Mouse (Mus musculus) MEL (cell line): Measurements from ENCODE around the gene Stap1. TPM values are rescaled to one million over a fixed set of nuclear protein-coding genes. Genes with fewer than 3 reads are reported as not detected.

ENCODE experiments used
- DNase-seq: peaks from one replicate; pipeline ENCODE4 v3.0.0; 2011; ENCODE audit warnings: low read depth, low spot score
- H3K27ac ChIP-seq: 2 replicates; pipeline ENCODE4 v1.5.1; 2012; ENCODE audit warnings: low read depth, mild to moderate bottlenecking, control low read depth, low read length, moderate library complexity; ENCODE audit not compliant: control insufficient read depth
- H3K27me3 ChIP-seq, 2 experiments: fragments of 150-350 bp in 1 of 2; sonication (generic) in 1 of 2; 2 replicates each; pipeline ENCODE4 v1.6.1; 2012; ENCODE audit warnings: low read length in 2 of 2, mild to moderate bottlenecking in 2 of 2, improper control_type of control experiment in 1 of 2, moderate library complexity in 1 of 2; ENCODE audit not compliant: insufficient read depth in 2 of 2, control insufficient read depth in 1 of 2
- H3K36me3 ChIP-seq, 2 experiments: 2 replicates each; pipeline ENCODE4 v1.6.1; 2012 to 2014; ENCODE audit warnings: low read length in 2 of 2, improper control_type of control experiment in 1 of 2, inconsistent platforms in 1 of 2, mild to moderate bottlenecking in 1 of 2; ENCODE audit not compliant: insufficient read depth in 2 of 2, control insufficient read depth in 1 of 2
- H3K4me1 ChIP-seq, 2 experiments: fragments of 150-350 bp in 1 of 2; sonication (generic) in 1 of 2; 2 replicates each; pipeline ENCODE4 v1.6.1; 2012; ENCODE audit warnings: low read length in 2 of 2, improper control_type of control experiment in 1 of 2, mild to moderate bottlenecking in 1 of 2; ENCODE audit not compliant: insufficient read depth in 2 of 2, control insufficient read depth in 1 of 2
- H3K4me3 ChIP-seq, 2 experiments: fragments of 150-350 bp in 1 of 2; sonication (generic) in 1 of 2; 2 replicates each; pipeline ENCODE4 v1.5.1; 2012; ENCODE audit warnings: low read depth in 2 of 2, low read length in 2 of 2, mild to moderate bottlenecking in 2 of 2, moderate library complexity in 2 of 2, control low read depth in 1 of 2, improper control_type of control experiment in 1 of 2; ENCODE audit not compliant: control insufficient read depth in 1 of 2, insufficient read depth in 1 of 2
- H3K79me2 ChIP-seq: 2 replicates; pipeline ENCODE4 v1.6.1; 2012; ENCODE audit warnings: mild to moderate bottlenecking, low read length, moderate library complexity; ENCODE audit not compliant: control insufficient read depth, poor library complexity, insufficient read depth
- H3K9ac ChIP-seq: 2 replicates; pipeline ENCODE4 v1.6.1; 2012; ENCODE audit warnings: low read depth, mild to moderate bottlenecking, control low read depth, low read length, moderate library complexity; ENCODE audit not compliant: control insufficient read depth, poor library complexity, severe bottlenecking
- H3K9me3 ChIP-seq: fragments of 150-350 bp; sonication (generic); replicated peaks from 2 replicates; pipeline ENCODE4 v1.6.1; 2012; ENCODE audit warnings: mild to moderate bottlenecking, low read length, improper control_type of control experiment, moderate library complexity; ENCODE audit not compliant: insufficient read depth
- BHLHE40 ChIP-seq: IDR thresholded peaks from 2 replicates; pipeline ENCODE4 v1.6.1; 2012; ENCODE audit warnings: low read depth, mild to moderate bottlenecking, inconsistent platforms, low read length, improper control_type of control experiment, borderline replicate concordance
- CHD1 ChIP-seq: IDR thresholded peaks from 2 replicates; pipeline ENCODE4 v1.6.1; 2012; ENCODE audit warnings: low read depth, mild to moderate bottlenecking, inconsistent platforms, low read length, improper control_type of control experiment
- ELF1 ChIP-seq: IDR thresholded peaks from 2 replicates; pipeline ENCODE4 v1.6.1; 2014; ENCODE audit warnings: low read depth, mild to moderate bottlenecking, inconsistent platforms, low read length, improper control_type of control experiment, moderate library complexity
- EP300 ChIP-seq, 2 experiments: IDR thresholded peaks; 2 replicates each; pipeline ENCODE4 v1.6.1; 2011; ENCODE audit warnings: improper control_type of control experiment in 2 of 2, low read length in 2 of 2, low read depth in 1 of 2, mild to moderate bottlenecking in 1 of 2
- GABPA ChIP-seq: IDR thresholded peaks from 2 replicates; pipeline ENCODE4 v1.6.1; 2012; ENCODE audit warnings: low read depth, mild to moderate bottlenecking, inconsistent platforms, low read length, improper control_type of control experiment, moderate library complexity
- JUND ChIP-seq: IDR thresholded peaks from 2 replicates; pipeline ENCODE4 v1.6.1; 2011; ENCODE audit warnings: low read depth, mild to moderate bottlenecking, improper control_type of control experiment, low read length
- KAT2A ChIP-seq: conservative IDR thresholded peaks from 2 replicates; pipeline ENCODE4 v1.6.1; 2012; ENCODE audit warnings: low read depth, low read length, improper control_type of control experiment, inconsistent platforms
- MAFK ChIP-seq: IDR thresholded peaks from 2 replicates; pipeline ENCODE4 v1.6.1; 2011; ENCODE audit warnings: low read depth, mild to moderate bottlenecking, low read length, improper control_type of control experiment, borderline replicate concordance
- MAZ ChIP-seq: IDR thresholded peaks from 2 replicates; pipeline ENCODE4 v1.6.1; 2012; ENCODE audit warnings: low read depth, mild to moderate bottlenecking, inconsistent platforms, low read length, improper control_type of control experiment
- NRF1 ChIP-seq: IDR thresholded peaks from 2 replicates; pipeline ENCODE4 v1.6.1; 2014; ENCODE audit warnings: low read depth, mild to moderate bottlenecking, inconsistent platforms, low read length, improper control_type of control experiment, moderate library complexity; ENCODE audit not compliant: poor library complexity, insufficient read depth, severe bottlenecking
- POLR2AphosphoS2 ChIP-seq: IDR thresholded peaks from 2 replicates; pipeline ENCODE4 v1.6.1; 2011; ENCODE audit warnings: low read length, improper control_type of control experiment
- POLR2AphosphoS5 ChIP-seq: IDR thresholded peaks from 2 replicates; pipeline ENCODE4 v1.6.1; 2012; ENCODE audit warnings: low read depth, borderline replicate concordance, mild to moderate bottlenecking, inconsistent platforms, low read length, moderate library complexity, mixed read lengths
- RCOR1 ChIP-seq: IDR thresholded peaks from 2 replicates; pipeline ENCODE4 v1.6.1; 2012; ENCODE audit warnings: low read depth, mild to moderate bottlenecking, inconsistent platforms, low read length, improper control_type of control experiment
- SIN3A ChIP-seq: IDR thresholded peaks from 2 replicates; pipeline ENCODE4 v1.6.1; 2012; ENCODE audit warnings: low read length, improper control_type of control experiment, inconsistent platforms
- SMC3 ChIP-seq: IDR thresholded peaks from 2 replicates; pipeline ENCODE4 v1.6.1; 2011; ENCODE audit warnings: low read depth, low read length, improper control_type of control experiment
- TAL1 ChIP-seq: IDR thresholded peaks from 2 replicates; pipeline ENCODE4 v1.6.1; 2012; ENCODE audit warnings: mild to moderate bottlenecking, inconsistent platforms, low read length, moderate library complexity, mixed read lengths
- TBP ChIP-seq: IDR thresholded peaks from 2 replicates; pipeline ENCODE4 v1.8.0; 2011; ENCODE audit warnings: low read depth, low read length, improper control_type of control experiment
- TCF12 ChIP-seq: IDR thresholded peaks from 2 replicates; pipeline ENCODE4 v1.6.1; 2014; ENCODE audit warnings: low read depth, mild to moderate bottlenecking, inconsistent platforms, low read length, improper control_type of control experiment, moderate library complexity
- USF1 ChIP-seq: IDR thresholded peaks from 2 replicates; pipeline ENCODE4 v1.6.1; 2014; ENCODE audit warnings: low read depth, mild to moderate bottlenecking, inconsistent platforms, low read length, improper control_type of control experiment, moderate library complexity
- USF2 ChIP-seq, 2 experiments: IDR thresholded peaks; 2 replicates each; pipeline ENCODE4 v1.6.1; 2011 to 2012; ENCODE audit warnings: improper control_type of control experiment in 2 of 2, low read length in 2 of 2, borderline replicate concordance in 1 of 2, inconsistent platforms in 1 of 2, low read depth in 1 of 2, mild to moderate bottlenecking in 1 of 2; ENCODE audit not compliant: insufficient read depth in 1 of 2
- ZNF384 ChIP-seq: IDR thresholded peaks from 2 replicates; pipeline ENCODE4 v1.6.1; 2012; ENCODE audit warnings: low read depth, mild to moderate bottlenecking, inconsistent platforms, low read length, improper control_type of control experiment
- polyA plus RNA-seq, 2 experiments: library from polyadenylated mRNA; stranded (reverse) in 1 of 2; unstranded in 1 of 2; fragments of >175 nt in 1 of 2; fragments of >200 nt in 1 of 2; gene quantifications; 2 replicates each; pipeline versions ENCODE4 v1.2.1 to v1.2.4; 2012; ENCODE audit warnings: low replicate concordance in 2 of 2, low read depth in 1 of 2; ENCODE audit not compliant: insufficient read length in 2 of 2, insufficient read depth in 1 of 2, missing spikeins in 1 of 2
- total RNA-seq: library from RNA; depleted of rRNA; stranded (reverse); fragments of 300-350 nt; gene quantifications from 2 replicates; pipeline ENCODE4 v1.2.3, GENCODE M21; 2012; rRNA removed

Gene Stap1
- total RNA-seq (not detected in 2 replicates), polyA plus RNA-seq (under 1 TPM in 1 of 2 experiments, not detected in 1; 0.03 TPM)

DNA sequence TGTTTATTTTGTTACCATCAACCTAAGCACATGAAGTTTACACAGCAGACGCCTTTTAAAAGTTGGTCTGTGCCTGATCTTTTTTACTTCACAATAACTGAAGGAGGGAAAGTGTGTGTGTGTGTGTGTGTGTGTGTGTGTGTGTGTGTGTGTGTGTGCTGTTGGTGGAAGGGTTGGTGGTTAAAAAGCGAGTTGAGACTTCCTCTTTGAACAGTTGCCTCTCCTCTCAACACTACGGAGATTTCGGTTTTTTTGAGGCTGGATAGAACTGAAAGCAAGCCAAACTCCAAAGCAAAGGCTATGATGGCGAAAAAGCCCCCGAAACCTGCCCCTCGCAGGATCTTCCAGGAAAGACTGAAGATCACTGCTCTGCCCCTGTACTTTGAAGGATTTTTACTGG is at the start of gene Stap1:
Gene Stap1 (plus strand): TSS at position 209 of the 400 bp plus-strand sequence.
- H3K79me2 ChIP-seq, result no peaks in the 10 kb centered on the region
- H3K4me3 ChIP-seq, result peak within 1 kb of the TSS; percentile 18 to 44; a peak in 2 of 4 replicates
- peak; percentile 61 for DNase-seq
- no peaks in the 10 kb centered on the region for H3K27me3 ChIP-seq
- H3K4me1 ChIP-seq, result peaks cover 0 to 10% of the 10 kb centered on the region in 2 experiments; a peak in 2 of 4 replicates
- peaks cover 0 to 8% of the 10 kb centered on the region in 2 experiments; a peak in 2 of 4 replicates for H3K36me3 ChIP-seq
- H3K9ac ChIP-seq, result peak within 1 kb of the TSS; percentile 35; the same call in 1 of the 2 replicates
- no peak within 1 kb of the TSS for H3K27ac ChIP-seq
- TF ChIP-seq POLR2AphosphoS2, result no peak
- TF ChIP-seq SIN3A, result no peak
- TF ChIP-seq MAFK, result no peak
- no peak for TF ChIP-seq TAL1
- TF ChIP-seq NRF1, result no peak
- TF ChIP-seq EP300 (IDR thresholded peaks at IDR 0.05; ENCODE audit: low read depth in 1 of 2, low read length in 2 of 2), result peak; percentile 16 to 23; a peak in 1 of 4 replicates
- no peak for TF ChIP-seq USF1
- 0 out of 2 replicates have a peak, but pooled peaks have one; percentile 25 for TF ChIP-seq RCOR1
- TF ChIP-seq USF2 (IDR thresholded peaks at IDR 0.05; ENCODE audit: borderline replicate concordance in 1 of 2, insufficient read depth in 1 of 2, low read depth in 1 of 2, low read length in 2 of 2), result no peak
- no peak for TF ChIP-seq ELF1
- TF ChIP-seq ZNF384, result peak; percentile 36; the same call in 1 of the 2 replicates
- TF ChIP-seq TCF12, result no peak
- no peak for TF ChIP-seq KAT2A
- TF ChIP-seq, all 39 proteins: peak for 3
- no peaks in the 10 kb centered on the region for H3K9me3 ChIP-seq

DNA sequence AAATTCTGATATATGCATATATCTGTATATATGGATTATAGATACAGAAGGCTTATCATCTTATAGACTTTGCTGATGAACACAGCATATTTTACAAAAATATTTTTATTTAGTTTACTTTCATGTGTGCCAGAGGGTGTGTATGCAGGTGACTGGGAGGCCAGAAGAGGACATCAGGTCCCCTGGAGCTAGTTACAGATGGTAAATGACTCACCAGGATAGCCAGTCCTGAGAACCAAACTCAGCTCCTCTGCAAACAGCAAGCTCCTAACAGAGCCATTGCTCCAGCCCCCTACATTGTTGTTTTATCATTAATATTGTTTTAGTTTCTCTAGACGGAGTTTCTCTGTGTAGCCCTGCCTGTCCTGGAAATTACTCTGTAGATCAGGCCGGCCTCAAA is 41.7 kb upstream of the Stap1 start:
- no peaks in the 10 kb centered on the region for H3K9me3 ChIP-seq
- DNase-seq, result no peak
- no peak for TF ChIP-seq SMC3
- no peak for TF ChIP-seq CHD1
- no peak for TF ChIP-seq POLR2AphosphoS5
- no peak for TF ChIP-seq TBP
- TF ChIP-seq JUND, result no peak
- TF ChIP-seq MAFK, result no peak
- no peak for TF ChIP-seq GABPA
- no peak for TF ChIP-seq BHLHE40
- no peak for TF ChIP-seq MAZ
- no peak for TF ChIP-seq TCF12
- no peak overlapping the region for H3K4me3 ChIP-seq
- no peaks in the 10 kb centered on the region for H3K4me1 ChIP-seq
- H3K79me2 ChIP-seq, result no peaks in the 10 kb centered on the region
- peaks cover 0 to 16% of the 10 kb centered on the region in 2 experiments; a peak in 2 of 4 replicates for H3K36me3 ChIP-seq
- H3K9ac ChIP-seq, result no peak overlapping the region
- no peaks in the 10 kb centered on the region for H3K27me3 ChIP-seq
- no peak overlapping the region for H3K27ac ChIP-seq
